Mouse (Mus musculus) liver, postnatal 0 days (tissue): ENCODE results near the gene Ccnd2.

Experiments
- CTCF ChIP-seq: sonication (generic); IDR thresholded peaks from 2 replicates; pipeline ENCODE4 v1.5.1; 2016; ENCODE audit warnings: antibody characterized with exemption, low read depth
- EP300 ChIP-seq: IDR thresholded peaks from 2 replicates; pipeline ENCODE4 v1.6.1; 2016; ENCODE audit warnings: antibody characterized with exemption, low read depth, mild to moderate bottlenecking

DNA sequence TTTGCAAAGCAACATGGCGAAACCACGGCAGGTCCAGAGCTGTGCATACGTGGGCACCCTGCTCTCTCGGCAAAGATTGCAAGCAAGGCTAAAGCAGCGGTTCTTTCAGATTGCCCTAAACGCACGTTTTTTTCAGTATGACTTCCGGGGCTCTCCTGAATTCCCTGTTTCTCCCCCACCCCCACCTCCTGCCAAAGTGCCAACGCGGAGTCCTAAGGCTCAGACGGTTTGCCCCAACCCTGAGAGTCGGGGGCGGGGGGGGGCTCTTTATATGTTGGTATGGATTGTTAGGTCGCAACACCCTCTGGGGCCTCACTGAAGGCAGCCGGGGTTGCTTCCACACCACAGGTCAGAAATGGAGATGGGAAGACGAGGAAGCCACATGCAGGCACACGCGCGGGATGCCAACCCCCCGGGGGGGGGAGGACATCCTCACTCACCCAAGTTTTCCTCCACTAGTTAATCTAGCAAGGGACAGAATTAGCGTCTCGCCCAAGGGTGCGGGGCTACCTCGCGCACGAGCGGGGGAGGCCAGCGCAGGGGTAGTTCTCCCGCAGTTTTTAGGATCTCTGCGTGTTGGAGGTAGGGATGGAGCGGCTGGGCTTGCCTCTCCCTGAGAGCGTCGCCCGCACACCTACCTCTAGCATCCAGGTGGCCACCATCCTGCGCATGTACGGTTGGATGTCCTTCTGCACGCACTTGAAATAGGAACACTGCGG, 1.9 kb downstream of the Ccnd2 start:
- TF ChIP-seq CTCF (no peak), EP300 (no peak)
